Mouse (Mus musculus): ENCODE results near the gene Acvr1b. TPM values are rescaled to one million over a fixed set of nuclear protein-coding genes. Genes with fewer than 3 reads are reported as not detected.
A peak's percentile ranks its signal among the peaks of the same experiment; 100 is the strongest.

The Acvr1b gene
- polyA plus RNA-seq, 1 experiment: 75.3 TPM

DNA sequence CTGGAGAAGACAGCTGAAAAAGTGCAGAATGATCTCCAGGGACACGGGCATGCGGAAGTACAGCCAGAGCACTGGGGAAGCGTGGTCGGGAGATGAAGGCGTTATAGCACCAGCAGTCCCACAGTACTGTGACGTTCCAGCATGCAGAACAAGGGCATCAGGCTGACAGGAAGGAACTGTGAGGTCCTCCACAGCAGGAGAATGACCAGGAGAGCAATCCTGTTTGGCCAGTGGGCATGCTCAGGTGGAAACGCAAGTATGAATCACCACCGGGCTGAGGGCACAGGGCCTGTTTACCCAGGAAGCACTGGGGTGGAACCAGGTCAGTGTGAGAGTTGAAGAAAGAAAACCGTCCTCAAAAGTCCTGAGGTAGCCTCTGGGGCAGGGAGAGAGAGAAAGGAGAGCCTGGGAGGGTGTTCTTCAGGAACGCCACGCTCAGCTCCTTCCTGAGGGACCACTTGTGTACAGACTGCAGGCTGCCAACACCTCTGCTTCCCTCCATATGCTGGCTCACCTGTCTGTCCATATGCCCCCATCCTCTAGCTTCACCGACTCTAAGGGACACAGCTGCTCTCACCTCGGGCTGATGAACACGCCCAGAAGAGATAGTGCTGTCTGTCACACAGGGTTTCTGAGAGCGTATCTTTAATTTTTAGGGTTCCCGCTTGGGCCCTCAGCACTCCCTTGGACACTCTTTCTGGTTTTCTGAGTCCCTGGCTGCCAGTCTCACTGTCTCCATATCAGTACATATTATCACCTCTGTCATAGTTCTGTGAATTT, 8.0 kb upstream of the Acvr1b start:
- TF ChIP-seq CTCF (IDR thresholded peaks at IDR 0.05; ENCODE audit: borderline replicate concordance, extremely low read depth, insufficient read depth, insufficient read length) (no peak), POLR2A (IDR thresholded peaks at IDR 0.05; ENCODE audit: borderline replicate concordance, extremely low read depth, insufficient read depth, insufficient read length, poor library complexity, severe bottlenecking) (no peak)
- DNase-seq (ENCODE audit: low read depth): peak; percentile 55

GRCm38 (mm10) chr15:101167553-101167952, 6.3 kb upstream of the Acvr1b start:
- TF ChIP-seq CTCF (IDR thresholded peaks at IDR 0.05; ENCODE audit: borderline replicate concordance, extremely low read depth, insufficient read depth, insufficient read length) (no peak), POLR2A (IDR thresholded peaks at IDR 0.05; ENCODE audit: borderline replicate concordance, extremely low read depth, insufficient read depth, insufficient read length, poor library complexity, severe bottlenecking) (no peak)
- no peak for DNase-seq (ENCODE audit: low read depth)

DNA sequence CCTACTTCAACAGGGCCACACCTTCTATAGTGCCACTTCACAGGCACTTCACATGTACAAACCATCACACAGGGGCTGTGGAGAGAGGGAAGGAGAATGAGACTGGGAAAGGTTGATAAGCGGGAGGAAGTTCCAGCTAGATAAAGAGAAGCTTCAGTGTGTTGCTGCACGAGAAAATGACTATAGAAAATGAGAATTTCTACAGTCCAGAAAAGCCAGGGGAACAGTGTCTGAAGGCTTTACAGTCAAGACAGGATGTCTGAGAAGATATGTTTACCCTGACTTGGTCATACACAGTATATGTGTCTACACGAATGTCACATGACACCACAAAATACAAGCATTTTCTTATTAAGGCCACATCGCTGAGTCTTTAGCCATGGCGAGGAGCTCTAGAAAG, 4.0 kb upstream of the Acvr1b start:
- TF ChIP-seq POLR2A (IDR thresholded peaks at IDR 0.05; ENCODE audit: borderline replicate concordance, extremely low read depth, insufficient read depth, insufficient read length, poor library complexity, severe bottlenecking): no peak
- no peak for TF ChIP-seq CTCF (IDR thresholded peaks at IDR 0.05; ENCODE audit: borderline replicate concordance, extremely low read depth, insufficient read depth, insufficient read length)
- DNase-seq (ENCODE audit: low read depth): no peak

DNA sequence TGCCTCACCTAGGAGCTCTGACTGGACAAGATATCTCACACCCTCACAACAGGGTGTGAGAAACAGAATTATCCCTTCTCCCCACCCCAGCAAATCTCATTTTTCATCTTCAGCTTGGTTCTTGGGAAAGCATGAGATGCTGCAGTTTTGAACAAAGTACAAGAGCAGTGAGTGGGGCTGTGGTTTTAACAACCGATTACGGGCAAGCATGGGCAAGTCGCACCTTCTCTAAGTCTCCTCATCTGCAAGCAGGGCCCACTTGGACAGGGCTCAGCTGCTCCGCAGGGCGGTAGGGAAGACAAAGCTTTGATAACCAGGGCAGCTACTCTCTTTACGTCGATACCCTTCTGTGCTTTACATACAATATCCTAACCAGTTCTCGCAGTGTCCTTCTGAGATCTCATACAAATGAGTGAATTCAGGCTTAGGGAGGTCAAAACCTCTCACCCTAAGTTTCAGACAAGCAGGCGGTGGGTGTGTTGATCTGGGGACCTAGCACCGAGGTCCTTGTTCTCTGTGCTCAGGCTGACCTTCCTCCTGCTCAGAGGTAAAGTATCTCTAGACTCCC, 3.4 kb upstream of the Acvr1b start:
- DNase-seq (ENCODE audit: low read depth): no peak
- TF ChIP-seq CTCF (IDR thresholded peaks at IDR 0.05; ENCODE audit: borderline replicate concordance, extremely low read depth, insufficient read depth, insufficient read length) (no peak), POLR2A (IDR thresholded peaks at IDR 0.05; ENCODE audit: borderline replicate concordance, extremely low read depth, insufficient read depth, insufficient read length, poor library complexity, severe bottlenecking) (no peak)

DNA sequence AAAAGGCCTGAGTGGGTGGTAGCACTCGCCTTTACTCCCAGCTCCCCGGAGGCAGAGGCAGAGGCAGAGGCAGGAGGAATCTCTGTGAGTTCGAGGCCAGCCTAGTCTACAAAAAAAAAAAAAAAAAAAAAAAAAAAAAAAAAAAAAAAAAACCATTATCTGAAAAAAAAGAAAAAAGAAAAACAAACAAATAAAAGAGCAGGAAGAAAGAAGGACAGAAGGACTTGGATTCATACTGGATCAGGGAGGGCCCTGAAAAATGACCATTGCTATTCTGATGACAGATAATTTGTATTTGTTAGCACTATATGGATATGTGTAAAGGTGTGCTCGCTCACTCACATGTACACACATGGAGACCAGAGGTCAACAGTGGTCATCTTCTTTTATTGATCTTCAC, 2.6 kb upstream of the Acvr1b start:
- TF ChIP-seq POLR2A (IDR thresholded peaks at IDR 0.05; ENCODE audit: borderline replicate concordance, extremely low read depth, insufficient read depth, insufficient read length, poor library complexity, severe bottlenecking): no peak
- TF ChIP-seq CTCF (IDR thresholded peaks at IDR 0.05; ENCODE audit: borderline replicate concordance, extremely low read depth, insufficient read depth, insufficient read length): no peak
- DNase-seq (ENCODE audit: low read depth): no peak

GRCm38 (mm10) chr15:101172016-101172415, 1.9 kb upstream of the Acvr1b start:
- no peak for DNase-seq (ENCODE audit: low read depth)
- TF ChIP-seq POLR2A (IDR thresholded peaks at IDR 0.05; ENCODE audit: borderline replicate concordance, extremely low read depth, insufficient read depth, insufficient read length, poor library complexity, severe bottlenecking) (no peak), CTCF (IDR thresholded peaks at IDR 0.05; ENCODE audit: borderline replicate concordance, extremely low read depth, insufficient read depth, insufficient read length) (no peak)

DNA sequence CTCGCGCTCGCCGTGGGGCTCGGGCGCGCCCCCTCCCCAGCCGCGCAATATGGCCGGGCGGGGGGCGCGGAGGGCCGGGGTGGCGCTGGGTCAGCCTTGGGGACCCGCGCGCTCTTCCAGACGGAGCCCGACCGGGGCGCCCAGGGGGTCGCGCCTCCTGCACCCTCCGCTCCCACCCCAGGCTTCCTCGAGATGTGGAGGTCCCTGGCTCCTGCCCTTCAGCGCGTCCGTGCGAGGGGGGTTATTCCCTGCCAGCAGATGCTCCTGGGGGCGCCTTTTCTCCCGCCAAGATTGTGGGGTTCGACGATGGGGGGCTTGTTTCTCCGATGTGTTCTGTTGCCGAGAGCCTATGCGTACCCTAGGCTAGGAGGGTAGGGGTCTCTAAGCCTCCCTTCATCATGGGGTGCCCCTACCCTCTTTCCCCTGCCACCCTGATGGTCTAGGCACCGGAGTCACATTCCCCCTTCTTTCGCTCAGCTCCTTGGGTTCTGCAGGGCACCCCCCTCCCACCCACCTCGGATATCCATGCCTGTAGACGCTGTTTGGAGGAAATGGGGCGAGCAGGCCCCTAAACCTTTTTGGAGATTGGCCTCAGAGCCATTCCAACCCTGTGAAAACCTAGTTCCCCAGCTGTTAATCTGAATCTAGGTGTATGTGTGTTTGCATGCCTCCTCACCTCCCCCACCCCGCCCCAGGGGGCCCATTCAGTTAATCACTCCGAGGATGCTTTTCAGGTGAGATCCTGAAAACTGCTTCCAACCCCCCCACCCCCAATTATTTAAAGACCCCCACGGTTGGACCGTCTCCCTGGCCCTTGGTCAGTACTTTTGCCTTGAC, 645 bp downstream of the Acvr1b start:
- DNase-seq (ENCODE audit: low read depth): peak; percentile 31

GRCm38 (mm10) chr15:101175131-101175460, 1.2 kb downstream of the Acvr1b start:
- no peak for TF ChIP-seq POLR2A (IDR thresholded peaks at IDR 0.05; ENCODE audit: borderline replicate concordance, extremely low read depth, insufficient read depth, insufficient read length, poor library complexity, severe bottlenecking)
- no peak for TF ChIP-seq CTCF (IDR thresholded peaks at IDR 0.05; ENCODE audit: borderline replicate concordance, extremely low read depth, insufficient read depth, insufficient read length)
- DNase-seq (ENCODE audit: low read depth): peak; percentile 31

More for the DNA sequence above, 645 bp downstream of the Acvr1b start:
- no peak for TF ChIP-seq CTCF (IDR thresholded peaks at IDR 0.05; ENCODE audit: borderline replicate concordance, extremely low read depth, insufficient read depth, insufficient read length)
- no peak for TF ChIP-seq POLR2A (IDR thresholded peaks at IDR 0.05; ENCODE audit: borderline replicate concordance, extremely low read depth, insufficient read depth, insufficient read length, poor library complexity, severe bottlenecking)

DNA sequence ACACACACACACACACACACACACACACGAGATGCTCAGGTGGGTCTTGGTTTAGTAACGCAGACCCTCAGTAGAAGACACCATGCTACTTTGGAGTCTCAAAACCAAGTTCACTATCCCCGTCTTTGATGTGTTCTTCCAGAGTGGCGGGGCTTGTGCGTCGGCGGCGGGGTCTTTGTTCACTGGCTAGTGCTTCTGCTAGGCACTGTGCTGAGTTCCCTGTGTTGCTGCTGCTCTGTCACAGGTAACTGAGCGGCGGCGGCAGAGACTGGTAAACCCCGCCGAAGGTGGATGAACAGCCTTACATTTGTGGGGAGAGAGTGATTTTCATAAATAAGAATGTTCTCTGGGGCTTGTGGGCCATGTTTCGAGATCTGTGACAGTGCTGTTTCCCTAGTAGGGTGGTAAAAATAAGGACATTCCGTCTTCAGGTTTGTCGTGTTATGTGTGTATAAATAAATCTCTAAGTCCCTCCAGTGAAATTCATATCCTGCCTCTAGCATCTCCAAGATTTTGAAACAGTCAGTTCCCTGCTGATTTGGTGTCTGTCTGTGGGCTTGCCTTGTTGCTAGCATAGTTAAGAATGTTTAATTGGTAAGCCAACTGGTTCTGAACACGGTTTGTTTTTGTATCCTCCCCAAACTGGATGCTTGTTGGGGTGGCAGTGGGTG, 1.9 kb downstream of the Acvr1b start:
- peak; percentile 79 for DNase-seq (ENCODE audit: low read depth)

GRCm38 (mm10) chr15:101176284-101176680, 2.4 kb downstream of the Acvr1b start:
- DNase-seq (ENCODE audit: low read depth): no peak
- TF ChIP-seq POLR2A (IDR thresholded peaks at IDR 0.05; ENCODE audit: borderline replicate concordance, extremely low read depth, insufficient read depth, insufficient read length, poor library complexity, severe bottlenecking) (no peak), CTCF (IDR thresholded peaks at IDR 0.05; ENCODE audit: borderline replicate concordance, extremely low read depth, insufficient read depth, insufficient read length) (no peak)

More for the DNA sequence above, 1.9 kb downstream of the Acvr1b start:
- TF ChIP-seq POLR2A (IDR thresholded peaks at IDR 0.05; ENCODE audit: borderline replicate concordance, extremely low read depth, insufficient read depth, insufficient read length, poor library complexity, severe bottlenecking): no peak
- TF ChIP-seq CTCF (IDR thresholded peaks at IDR 0.05; ENCODE audit: borderline replicate concordance, extremely low read depth, insufficient read depth, insufficient read length): no peak
